Mouse (Mus musculus) spleen, adult 12 weeks (tissue): ENCODE data around the gene Spag9.

Experiments
- DNase-seq: peaks from one replicate; pipeline ENCODE4 v3.0.0; 2022; ENCODE audit warnings: low spot score

The Spag9 gene

DNA sequence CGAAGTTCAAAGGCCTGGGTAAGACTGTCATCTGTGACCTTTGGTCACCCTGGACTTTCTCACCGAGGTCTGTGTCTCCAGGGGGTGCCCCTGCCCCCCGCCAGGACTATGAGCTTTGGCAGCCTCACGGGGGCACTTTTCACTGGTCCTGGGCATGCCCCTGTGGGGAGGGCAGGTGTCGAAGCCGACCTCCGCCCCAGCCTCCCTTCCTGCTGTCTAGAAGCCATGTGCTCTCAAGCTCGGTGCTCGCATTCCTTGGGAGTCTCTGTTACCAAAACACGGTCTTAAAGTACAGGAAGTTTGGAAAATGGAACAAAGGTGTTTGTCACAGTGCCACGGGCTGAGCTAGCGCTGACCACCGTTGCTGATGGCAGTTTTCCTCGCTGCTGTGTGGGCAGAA, 162.6 kb downstream of the Spag9 start:
- DNase-seq, result no peak

DNA sequence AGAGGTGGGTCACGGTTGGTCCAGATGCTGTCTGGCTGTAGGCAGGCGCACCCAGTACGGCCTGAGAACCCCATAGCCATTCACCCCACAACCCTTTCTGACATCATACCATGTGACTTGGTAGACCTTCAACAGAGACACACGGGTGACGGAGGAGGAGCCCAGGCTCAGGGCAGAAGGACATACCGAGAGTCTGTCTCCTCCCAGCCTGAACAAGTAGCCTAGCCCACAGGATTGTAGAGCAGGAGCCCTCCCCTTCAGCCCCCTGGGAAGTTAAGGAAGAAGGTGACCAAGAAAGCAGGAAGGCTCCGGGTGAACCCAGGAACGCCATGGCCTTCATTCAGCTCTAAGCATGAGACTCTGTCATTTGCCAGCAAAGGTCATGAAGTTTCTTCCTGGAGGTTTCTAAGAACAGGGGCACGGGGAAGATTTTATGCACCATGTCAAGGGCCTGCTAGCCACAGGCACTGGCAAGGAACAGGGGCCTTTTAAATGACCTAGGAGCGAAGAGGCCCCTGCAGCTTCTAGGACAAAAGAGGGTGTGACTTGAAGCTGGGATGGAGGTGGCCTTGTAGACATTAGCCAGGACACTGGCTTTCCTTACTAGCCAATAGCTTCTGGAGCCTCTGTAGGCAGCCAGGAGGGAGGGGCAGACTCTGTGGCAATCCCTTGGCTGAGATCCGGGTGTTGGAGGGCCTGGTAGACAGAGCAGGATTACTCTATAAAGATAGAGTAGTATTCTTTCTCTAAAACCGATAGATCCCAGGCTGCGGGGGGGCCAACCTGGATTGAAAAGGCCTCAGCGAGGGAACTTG, 163.4 kb downstream of the Spag9 start:
- no peak for DNase-seq

DNA sequence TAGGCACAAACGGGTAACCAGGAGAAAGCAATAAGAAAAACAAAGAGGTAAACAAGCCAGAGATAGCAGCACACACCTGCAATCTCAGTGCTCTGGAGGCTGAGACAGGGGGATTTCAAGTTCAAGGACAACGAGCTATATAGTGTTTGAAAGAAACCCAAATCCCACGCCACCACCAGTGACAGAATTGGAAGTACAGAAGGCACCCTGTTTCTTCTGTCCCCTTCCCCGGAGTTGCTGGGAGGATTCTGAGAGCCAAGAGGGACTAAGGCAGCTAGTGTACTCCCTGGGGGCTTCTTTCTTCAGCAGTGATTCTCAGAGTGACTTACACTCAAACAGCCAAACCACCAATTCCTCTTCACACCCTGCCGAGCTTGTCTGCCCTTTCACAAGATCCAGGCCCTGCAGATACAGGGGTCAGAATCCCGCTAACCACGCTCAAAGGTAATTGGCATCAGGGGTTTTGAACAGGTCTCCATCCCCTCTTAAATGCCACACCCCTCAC, 164.1 kb downstream of the Spag9 start:
- no peak for DNase-seq

DNA sequence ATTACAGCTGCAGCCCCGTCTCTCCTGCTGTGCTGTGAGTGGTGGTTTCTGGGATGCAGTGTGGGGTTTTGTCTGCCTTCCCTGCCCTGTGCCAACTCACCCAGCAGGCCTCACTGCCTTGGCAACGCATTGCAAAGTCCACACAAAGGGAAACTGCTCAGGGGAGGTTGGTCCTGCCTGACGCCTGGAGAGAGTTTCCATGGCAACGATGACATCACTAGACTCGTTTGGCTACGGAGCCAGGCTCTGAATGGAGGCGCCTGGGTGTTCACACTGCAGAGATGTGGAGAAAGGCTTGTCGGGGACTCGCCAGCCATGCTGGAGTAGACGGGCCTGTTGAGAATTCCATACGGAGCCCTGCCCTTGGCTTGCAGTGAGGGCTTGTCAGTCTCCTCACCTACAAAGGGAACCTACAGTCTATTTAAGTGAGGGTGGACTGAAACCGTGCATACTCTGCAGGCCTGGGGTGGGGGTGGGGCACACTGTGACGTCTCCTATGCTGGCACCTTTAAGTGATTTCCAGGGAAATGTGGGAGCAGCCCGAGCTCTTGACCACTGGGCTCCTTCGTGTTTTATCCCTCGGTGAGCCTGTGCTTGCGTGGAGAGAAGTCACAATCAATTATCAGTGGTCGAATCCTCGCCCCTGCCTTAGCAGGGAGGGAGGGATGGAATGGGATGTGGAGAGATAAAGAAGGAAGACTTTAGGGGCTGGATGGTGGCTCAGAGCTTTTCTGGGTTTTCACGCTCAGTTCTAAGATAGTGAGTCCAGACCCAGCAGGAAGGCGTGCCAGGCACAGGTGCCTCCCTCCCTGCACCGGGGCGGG, 164.8 kb downstream of the Spag9 start:
- no peak for DNase-seq

DNA sequence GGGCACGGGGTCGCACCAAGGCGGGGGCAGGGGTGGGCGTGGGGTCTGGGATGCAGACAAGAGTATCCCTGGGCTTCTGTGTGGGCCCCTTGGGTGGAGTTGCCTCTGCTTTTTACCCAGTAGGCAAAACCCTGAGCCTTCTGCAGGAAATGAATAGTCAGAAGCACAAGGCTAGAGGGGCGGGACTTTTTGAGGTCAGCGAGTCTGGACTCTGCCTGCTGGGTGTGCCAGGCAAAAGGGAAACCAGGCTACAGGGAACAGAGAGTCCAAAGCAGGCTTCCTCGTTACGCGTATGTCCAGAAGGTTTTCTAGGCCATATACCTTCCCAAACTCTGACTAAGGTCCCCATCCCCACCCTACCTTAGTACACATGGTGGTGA, 165.4 kb downstream of the Spag9 start:
- no peak for DNase-seq

DNA sequence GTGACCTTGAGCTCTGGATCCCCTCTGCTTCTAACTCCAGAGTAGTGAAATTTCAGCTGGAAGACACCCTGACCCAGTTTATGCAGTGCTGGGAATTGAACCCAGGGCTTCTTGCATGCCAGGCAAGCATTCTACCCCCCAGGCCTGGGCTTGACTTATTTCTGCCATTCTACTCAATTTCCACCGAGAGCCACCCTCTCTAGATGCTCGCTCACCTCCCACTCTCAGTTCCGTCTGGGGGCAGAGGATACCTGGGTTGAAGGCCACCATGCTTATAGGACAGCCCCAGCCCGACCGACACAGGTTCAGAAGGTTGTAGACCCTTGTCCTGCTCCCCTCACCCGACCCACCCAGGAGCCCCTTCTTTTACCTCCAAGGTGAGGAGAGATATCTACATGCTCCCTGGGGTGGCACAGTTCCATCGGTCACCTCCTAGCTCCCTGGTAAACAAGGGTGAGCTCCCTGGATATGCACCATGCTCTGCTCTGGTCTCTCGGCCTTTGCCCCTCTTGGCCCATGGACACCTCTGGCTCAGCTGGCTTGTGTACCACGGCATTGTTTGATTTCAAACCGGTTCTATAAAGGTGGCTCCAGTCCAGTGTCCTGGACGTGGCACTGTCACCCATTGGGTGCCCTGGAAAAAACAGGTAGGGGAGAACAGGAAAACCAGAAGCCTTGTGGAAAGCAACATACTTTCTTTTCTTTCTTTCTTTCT, 166.1 kb downstream of the Spag9 start:
- DNase-seq, result no peak

DNA sequence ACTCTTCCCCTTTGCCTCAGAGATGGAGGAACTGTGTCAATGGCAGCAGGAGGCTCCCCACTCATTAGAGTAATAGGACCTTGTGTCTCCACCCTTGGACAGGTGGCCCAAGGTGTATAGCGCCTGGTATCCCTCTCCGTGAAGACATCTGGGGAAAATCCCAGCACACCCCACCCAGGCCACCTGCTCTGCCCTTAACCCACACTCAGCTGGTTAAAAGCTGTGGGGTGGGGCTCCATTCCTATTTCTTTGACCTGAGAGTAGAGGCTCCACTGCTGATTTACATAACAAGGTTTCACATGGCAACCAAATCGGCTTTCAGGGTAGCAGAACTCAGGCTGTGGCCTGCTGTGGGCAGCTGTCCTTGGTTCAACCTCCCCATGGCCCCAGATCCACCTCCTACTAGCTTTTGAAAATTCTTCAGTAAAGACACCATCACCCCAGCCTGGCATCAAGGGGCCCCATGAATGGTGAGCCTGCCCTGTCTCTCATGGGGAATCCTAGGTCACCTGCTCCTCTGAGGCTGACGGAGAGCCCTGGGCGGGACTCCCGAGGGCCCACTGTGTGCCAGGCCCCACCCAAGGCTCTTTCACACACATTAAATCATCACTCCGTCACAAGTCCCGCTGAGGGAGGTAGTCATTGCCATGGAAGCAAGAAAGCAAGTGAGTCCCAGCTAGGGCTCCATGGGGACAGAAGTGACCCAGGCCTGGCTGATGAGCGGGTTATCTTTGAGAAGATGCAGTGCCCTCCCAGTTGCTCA, 167.3 kb downstream of the Spag9 start:
- DNase-seq, result no peak

DNA sequence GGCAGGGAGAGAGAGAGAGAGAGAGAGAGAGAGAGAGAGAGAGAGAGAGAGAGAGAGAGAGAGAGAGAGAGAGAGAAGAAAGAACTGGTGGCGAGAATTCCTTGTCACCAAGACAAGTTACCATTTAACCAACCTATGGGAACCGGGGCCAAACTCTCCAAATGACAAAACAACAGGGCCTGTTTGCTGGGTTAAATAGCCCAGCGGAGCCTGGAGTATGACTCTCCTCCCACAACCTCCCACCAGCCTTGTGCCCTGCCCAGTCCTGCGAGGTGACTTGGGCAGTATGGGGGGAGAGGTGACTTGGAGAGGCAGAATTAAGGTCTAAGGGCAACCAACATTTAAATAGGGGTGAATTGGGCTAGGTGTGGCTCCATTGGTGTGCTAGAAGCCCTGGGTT, 169.9 kb downstream of the Spag9 start:
- DNase-seq, result no peak

DNA sequence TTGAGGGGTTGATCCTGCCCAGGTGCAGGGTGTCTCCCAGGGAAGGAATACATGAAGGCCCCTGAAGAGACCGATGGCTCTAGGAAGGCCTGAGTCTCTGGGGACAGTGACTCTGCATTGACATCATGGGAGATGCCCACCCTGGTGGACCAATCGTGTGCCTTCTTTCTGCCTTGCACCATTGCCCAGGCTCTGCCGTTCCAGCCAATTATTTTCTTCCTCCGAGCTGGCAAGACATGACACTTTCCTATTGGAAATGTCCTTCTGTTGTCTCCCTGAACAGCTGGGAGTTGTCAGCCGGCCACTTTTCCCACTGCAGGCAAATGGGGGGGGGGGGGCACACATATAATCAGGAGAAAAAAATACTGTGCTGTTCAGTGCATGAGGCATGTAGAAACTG, 172.3 kb downstream of the Spag9 start:
- no peak for DNase-seq

DNA sequence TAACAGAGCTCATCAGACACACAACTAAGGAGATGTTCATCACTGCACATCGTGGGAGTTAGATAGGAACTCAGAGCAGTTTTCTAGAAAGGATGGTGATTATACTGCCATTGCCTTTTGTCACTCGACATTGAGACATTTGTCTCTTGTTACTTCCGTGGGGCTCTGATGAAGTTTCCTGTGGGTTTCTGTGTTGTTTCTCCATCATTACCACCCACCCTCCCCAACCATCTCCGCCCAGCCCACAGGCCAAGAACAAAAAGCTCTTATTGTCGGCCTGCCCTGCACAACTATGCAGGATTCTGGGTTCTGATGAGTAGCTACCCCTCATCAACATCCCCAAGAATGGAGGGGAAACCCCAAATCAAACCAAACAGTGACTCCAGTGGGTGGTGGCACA, 173.7 kb downstream of the Spag9 start:
- no peak for DNase-seq

DNA sequence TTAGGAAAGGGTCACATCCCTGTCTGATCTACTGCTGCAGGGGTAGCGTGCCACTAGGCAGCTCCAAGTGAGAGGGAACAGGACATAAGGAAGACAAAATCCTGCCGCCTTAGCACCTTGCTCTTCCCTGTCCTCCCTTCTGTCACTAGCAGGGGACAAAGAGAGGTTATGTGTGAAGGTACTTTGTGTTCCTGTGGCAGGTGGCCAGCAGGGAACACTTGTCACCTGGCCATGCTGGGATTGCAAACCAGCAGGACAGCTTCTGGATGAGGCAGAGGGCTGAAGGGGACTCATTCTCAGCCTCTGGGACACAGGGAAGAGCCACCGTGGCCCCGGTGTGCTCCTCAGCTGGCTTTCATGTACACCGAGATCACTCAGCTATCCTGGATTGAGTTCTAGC, 175.8 kb downstream of the Spag9 start:
- no peak for DNase-seq

DNA sequence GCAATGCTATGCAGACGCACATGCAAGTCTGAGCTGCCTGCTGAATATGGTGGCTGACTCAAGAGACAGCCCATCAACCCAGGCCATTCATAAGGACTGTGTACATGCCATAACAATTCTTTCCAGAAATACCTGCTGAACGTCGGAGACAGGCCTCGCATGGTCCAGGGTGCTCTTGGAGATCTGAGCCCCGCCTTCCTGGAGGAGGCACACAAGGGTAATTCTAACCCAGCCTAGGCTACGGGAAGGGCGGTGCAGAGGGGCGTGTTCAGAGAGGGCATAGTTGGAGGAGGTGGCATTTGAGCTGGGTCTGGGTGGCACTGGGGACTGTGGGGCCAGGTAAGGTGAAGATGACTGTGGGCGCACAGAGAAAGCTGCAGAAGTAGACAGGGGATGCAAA, 176.3 kb downstream of the Spag9 start:
- no peak for DNase-seq

DNA sequence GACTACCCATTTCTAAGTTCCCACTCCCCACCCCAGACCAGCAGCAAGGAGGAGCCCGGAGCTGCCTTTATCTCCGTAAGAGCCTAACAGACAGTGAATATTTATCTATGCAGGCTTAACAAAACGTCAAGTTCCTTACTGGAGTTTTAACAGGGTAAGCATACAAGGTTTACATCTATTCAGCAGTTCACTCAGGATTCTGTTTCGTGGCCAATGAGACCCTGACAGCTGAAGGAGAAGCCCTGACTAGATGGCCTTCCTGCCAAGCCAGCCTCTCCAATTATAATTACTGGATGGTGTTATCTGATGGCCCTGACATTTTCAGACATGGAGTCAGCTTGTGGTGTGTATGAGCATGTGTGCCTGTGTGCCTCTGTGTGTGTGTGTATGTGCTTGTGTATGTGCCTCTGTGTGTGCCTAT, 177.8 kb downstream of the Spag9 start:
- no peak for DNase-seq

DNA sequence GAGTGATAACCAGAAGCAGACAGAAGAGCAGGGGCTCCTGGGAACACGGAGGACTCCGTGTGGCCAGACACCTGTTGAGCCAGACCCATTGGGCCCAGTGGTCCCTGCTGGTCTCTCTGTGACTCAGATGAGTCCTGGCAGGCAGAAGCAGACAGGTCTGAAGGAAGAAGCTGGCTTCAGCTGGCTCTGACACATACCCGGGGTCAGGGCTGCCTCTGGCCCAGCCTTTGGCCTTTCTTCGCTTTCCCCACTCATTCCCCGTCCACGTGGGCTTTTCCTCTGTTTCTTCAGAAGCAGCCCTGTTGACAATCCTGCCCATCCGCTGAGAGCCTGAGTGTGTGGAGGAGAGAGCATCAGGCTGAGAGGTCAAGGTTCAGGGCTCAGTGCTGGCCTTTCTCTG, 179.4 kb downstream of the Spag9 start:
- DNase-seq, result no peak
